Mouse (Mus musculus) R1 (cell line): Measurements from ENCODE around the gene Nek6.

Experiments used
- DNase-seq: peaks from one replicate; pipeline ENCODE4 v3.0.0-alpha.2; 2018; ENCODE audit warnings: low read depth, low spot score

Gene Nek6

DNA sequence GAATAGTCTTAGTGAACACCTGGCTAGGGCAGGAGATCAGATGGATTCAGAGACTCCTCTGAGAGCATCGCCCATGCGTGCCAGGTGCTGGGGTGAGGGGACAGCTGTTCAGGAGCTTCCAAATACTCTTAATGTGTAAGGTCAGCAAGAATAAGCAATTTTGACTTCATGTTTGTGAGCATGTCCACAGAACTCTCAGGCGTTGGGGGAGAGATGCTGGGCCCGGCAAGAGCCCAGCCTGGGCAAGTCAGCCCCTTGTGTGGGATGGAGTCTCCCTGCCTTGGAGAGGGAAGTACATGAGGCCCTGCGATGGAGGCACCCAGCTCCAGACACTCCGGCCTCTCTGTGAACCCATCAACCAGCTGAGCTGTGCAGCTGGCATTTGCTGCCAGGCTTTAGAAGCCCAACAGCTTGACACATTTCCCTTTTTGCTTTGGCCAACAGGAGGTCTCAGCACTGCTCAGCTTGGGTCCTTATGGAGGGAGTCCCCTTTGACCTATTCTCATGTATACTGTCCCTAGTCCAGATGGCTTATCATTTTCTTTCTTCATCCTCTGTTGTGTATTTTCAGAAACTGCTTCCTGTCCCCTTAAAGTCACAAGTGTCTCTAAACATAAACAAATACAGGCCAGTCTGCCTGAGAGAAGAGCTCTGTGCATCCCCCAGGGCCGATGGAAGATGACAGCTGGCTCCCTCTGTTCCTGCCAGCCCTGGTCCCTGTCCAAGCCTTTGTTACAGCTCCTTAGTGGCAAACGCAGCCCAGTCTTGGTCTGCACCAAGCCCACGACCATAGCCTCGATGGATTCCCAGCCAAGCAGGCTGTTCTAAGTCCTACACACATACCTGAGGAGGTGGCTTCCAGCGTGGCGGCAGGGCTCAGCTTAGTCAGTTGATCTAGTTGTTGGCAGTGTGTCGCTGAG is 67.4 kb downstream of the Nek6 start:
- no peak for DNase-seq

DNA sequence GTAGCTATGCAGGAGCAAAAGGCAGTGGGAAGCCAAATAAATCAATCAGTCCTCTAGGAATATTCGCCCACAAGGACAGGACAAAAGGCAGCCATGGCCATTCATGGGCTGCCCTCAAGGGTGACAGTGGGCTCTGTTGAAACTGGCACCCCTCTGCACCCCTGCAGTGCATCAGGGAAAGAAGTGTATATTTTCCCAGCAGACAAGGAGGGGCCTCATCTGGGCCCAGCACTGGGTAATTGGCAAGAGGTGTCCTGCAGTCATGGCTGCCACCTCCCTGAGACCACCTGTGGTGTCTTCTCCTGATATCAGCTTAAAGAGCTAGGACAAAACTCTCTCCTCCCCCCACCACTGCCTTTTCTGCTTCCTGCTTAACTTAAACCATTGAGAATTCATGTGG is 68.1 kb downstream of the Nek6 start:
- DNase-seq, result no peak

GRCm38 (mm10) chr2:38583982-38584381 is 72.5 kb downstream of the Nek6 start:
- DNase-seq, result no peak

DNA sequence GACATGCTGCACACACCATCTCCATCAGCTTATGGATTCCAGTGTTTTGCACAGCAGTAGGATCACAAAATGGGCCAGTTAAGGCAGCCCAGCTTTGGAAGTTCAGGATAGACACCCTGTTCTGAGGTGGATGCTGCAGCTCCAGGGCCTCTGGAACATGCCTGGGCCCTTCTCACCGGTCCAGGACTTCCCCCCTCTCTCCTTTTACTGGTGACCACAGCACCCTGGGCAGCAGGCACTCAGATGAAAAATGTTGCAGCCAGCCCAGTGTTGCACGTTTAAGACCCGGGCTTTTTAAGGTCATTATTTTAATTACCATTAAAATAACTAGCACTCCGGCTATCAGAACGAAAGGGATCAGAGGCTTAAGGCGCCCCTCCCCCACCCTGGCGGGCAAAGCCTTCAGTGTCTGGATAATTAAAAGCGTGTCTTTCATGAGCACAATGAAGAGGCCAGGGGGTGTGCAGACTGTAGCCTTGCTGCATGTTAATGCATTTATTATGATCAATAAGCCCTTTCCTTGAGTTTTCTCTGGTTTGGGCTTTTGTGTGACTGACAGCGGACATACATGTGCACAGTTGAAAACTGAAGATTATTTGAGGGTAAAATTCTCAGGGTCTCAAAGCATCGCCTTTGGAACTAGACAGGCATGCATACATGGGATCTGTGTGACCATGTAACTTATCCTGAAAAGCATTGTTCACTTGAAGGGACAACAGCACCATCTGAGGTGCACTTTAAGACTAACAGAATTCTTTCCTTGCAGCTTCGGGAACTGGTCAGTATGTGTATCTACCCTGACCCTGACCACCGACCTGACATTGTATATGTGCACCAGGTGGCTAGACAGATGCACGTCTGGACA is 73.3 kb downstream of the Nek6 start:
- DNase-seq, result peak; percentile 44

GRCm38 (mm10) chr2:38585379-38585736 is 73.9 kb downstream of the Nek6 start:
- peak; percentile 53 for DNase-seq

- DNase-seq, result no peak
These were observed 75.3 kb downstream of the Nek6 start for GRCm38 (mm10) chr2:38586733-38587132.

DNA sequence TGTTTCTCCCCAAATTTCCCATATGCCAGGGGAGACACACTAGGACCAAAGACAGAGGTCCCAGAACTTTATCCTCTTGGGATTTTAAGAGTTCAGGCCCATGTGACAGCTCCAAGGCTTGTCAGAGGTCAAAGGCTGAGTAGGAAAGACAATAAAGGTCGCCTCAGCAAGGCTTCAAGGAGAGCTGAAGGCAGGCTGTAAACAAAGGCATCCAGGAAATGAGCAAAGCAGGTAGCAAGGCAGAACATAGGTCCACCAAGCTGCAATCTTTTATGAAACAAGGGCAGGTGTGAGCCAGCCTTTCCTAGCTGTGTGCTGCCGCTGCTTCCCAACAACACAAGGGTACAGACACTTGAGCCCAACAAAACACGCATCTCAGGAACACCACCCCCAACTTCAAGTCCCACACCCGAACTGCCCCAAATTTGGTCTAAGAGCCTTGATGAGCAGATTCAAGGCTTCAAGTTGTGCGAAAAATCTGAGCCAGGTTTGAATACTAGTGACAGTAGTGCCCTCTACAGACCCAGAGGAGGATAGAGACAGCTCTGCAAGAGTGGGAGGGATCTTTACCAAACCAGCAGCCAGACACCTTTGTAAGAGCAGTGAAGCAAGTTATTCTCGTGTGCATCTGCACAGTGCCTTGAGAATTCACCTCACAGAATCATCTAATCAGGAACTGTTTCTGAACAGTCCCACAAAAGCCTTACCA is 80.5 kb downstream of the Nek6 start:
- DNase-seq, result peak; percentile 76

DNA sequence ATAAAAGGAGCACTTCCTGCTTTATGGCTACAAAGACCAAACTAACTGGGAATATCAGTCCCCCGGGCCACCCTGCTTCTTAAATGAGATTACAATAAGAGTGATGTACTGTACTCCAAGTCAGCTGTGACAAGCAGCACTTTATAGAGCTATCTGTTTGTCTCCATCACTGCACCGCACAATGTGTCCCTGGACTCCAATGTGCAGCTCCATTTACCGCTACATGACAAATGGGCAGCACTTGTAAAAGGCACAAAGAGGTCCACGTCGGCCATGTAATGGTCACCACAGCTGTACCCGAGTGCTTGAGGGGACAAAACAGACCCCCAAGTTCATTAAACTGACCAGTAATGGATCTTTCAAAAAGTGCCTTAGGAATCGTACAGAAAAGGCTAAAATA is 83.4 kb downstream of the Nek6 start:
- no peak for DNase-seq

DNA sequence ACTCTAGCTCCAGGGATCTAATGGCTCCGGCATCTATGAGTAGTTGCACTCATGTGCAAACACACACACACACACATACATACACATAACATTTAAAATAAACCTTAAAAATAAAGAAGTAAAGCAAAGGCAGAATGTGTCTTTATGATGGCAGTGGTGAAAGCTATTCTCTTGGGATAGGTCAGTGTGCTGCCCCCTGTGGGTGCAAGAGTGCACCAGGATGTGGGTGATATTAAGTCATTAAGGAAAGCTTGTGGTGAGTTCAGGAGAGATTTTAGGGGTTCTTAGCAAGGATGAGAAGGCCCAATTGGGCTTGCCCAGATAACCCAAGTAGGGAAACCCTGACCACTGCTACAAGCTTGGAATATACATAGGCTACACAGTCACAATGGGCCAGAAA is 86.5 kb downstream of the Nek6 start:
- peak; percentile 49 for DNase-seq

GRCm38 (mm10) chr2:38598395-38598794 is 87.0 kb downstream of the Nek6 start:
- no peak for DNase-seq

- no peak for DNase-seq
These were observed 89.4 kb downstream of the Nek6 start for GRCm38 (mm10) chr2:38600842-38601241.

GRCm38 (mm10) chr2:38607716-38608115 is 96.3 kb downstream of the Nek6 start:
- DNase-seq, result no peak

- DNase-seq, result no peak
These were observed 97.4 kb downstream of the Nek6 start for GRCm38 (mm10) chr2:38608831-38609309.

DNA sequence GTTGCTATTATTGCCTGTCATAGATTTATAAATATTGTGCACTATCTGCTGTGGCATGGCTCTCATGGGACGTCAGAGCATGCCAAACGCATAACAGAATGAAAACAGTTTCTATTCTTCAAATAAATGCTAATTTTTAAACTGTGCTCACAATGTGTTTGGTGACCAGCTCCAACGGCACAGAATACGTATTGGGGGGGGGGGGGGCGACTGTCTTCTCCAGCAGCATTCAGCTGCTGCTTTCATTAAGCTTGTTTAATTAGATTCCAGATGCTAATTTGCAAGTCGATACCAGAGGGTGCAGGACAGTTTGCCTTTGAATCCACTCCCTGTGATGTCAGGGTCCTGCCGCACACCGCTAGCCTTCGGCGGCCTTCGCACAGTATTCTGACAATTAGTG is 97.9 kb downstream of the Nek6 start:
- no peak for DNase-seq

- DNase-seq, result no peak
These were observed 98.7 kb downstream of the Nek6 start for GRCm38 (mm10) chr2:38610161-38610560.

- DNase-seq, result no peak
These were observed 101.2 kb downstream of the Nek6 start for GRCm38 (mm10) chr2:38612596-38612995.

- no peak for DNase-seq
These were observed 102.1 kb downstream of the Nek6 start for GRCm38 (mm10) chr2:38613576-38613975.

GRCm38 (mm10) chr2:38614437-38614836 is 103.0 kb downstream of the Nek6 start:
- DNase-seq, result no peak

GRCm38 (mm10) chr2:38616072-38616471 is 104.6 kb downstream of the Nek6 start:
- peak; percentile 41 for DNase-seq

DNA sequence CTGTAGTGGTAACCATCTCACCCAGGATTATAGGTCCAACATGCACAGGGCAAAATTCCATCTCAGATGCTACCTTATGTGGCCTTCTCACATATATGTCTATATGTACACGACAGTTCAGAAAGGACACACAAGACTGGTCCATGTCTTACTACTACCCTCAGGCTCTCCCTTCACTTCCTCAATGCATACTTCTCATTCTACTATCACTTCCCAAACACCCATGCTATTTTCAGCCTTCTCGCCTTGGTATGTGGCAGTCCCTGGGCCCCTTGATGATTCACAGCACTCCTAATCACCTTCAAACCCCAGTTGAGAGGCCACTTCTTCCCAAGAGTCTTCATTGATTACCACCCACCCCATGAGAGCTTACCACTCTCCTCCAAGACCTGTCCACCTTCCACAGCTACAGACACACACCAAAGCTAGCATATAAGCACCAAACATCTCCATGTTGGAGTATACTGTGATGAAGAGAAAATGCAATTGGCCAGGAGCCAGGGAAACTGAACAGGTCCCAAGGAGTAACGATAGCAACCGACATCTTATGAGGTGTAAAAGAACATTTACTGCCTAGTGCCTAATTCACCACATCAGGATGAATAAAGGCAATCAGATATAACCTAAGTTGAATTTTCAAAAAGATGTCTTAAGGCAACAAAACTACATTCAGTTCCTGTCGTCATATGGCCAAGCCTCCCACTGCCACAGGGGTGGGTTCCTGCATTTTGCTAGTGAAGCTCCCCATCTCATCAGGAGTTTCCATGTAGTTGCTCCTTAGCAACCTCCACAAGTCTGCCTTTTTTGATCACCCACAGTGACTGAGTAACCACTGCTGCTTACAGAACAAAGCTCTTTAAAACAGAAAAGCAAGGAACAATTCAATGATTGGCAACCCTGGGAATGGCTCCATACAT is 105.8 kb downstream of the Nek6 start:
- no peak for DNase-seq

DNA sequence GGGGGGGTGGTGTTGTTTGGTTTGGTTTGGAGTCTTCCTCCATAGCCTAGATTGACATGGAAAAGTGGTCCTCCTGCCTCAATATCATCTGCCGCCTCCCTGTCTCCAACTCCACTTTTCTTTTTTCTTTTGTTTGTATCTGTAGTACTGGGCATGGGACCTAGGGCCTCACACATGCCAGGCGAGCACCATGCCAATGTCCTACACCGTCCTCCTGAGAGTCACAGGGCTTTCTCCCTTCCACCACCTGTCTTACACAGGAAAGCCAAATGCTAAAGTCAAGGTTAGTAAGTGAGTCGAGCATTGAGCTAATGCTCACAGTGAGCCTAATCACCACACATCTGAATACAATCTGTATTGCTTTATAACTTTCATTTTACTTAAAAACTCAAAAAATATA is 108.3 kb downstream of the Nek6 start:
- no peak for DNase-seq
